Mouse (Mus musculus): Measurements from ENCODE around the gene Rabl3.
A peak's percentile ranks its signal among the peaks of the same experiment; 100 is the strongest.

Gene Rabl3

DNA sequence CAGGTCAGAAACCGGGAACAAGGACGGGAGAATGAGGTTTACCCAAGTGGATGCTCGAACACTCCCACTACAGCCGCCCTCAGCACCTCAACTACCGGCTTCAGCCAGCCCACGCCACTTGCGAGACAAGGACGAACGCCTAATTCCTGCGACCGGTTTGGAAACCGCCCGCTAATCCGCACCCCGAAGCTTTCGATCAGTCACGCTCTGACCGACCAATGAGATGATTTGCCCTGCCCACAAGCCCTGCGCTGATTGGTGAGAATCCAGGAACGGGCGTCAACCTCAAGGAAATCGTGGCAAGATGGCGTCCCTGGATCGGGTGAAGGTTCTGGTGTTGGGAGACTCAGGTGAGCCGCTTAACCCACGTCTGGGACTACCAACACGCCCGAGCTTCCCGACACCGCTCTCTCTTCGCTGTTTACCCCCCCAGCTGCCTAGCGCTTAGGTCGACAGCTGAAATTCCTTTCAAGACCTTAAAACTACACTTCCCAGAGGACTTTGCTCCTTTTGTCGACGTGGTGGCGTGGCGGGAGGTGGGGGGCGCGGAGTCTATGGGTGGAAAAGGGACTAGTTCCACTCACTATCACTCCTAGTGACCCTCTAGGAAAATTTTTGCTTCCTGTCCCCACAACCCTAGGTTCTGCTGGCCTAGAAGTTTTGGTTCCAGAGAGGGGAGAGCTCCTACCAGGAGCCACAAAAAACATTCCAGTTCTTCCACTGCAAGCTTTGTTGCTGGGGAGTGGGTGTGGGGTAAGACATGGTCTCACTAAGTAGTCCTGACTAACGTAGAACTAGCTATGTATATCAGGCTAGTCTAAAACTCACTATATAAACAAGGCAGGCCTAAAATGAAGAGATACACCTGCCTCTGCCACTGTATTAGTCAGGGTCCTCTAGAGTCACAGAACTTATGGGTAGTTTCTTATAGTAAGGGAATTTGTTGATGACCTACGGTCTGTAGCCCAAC is at the start of gene Rabl3, which contains the start of gene Gtf2e1:
Gene Rabl3 (plus strand): TSS at position 275 of the 970 bp plus-strand sequence.
Gene Gtf2e1 (minus strand): TSS at position 179 of the 970 bp plus-strand sequence.
- peak; percentile 97 for DNase-seq

DNA sequence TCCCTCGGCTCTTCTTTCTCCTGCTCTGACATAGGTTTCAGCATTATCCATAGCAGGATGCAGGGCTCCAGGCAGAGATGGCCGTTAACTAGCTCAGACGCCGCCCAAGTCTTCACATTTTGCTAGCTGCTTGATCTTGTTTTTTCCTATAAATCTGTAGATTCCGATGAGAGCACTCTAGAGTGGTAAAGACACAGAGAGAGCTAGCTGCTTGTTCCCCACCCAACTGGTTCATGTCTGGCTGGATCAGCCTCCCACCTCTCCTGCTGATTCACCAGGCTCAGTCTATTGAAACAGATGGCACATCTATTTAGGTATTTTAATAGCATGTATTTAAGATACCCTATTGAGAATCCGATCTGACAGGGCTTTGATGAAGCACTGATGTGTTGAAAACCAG is 44.7 kb upstream of the Rabl3 start:
- DNase-seq, result no peak

DNA sequence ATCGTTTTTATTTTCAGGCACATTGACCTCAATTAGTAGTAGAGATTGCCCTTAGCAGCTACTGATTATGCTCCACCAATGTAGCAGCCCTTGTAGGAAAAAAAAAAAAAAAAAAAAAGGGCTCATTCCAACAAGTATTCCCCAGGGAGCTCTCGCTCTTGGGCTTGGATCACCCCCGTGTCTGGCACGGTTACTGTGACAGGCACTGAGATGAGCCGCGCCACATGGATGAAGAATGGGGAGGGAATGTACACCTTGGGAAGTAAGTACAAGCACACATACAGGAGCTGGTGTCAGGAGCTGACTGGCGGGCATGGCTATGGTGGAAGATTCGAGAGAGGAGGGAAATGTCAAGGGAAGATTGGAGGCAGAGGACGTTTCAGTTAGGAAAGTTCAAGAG is 41.1 kb upstream of the Rabl3 start:
- no peak for DNase-seq

DNA sequence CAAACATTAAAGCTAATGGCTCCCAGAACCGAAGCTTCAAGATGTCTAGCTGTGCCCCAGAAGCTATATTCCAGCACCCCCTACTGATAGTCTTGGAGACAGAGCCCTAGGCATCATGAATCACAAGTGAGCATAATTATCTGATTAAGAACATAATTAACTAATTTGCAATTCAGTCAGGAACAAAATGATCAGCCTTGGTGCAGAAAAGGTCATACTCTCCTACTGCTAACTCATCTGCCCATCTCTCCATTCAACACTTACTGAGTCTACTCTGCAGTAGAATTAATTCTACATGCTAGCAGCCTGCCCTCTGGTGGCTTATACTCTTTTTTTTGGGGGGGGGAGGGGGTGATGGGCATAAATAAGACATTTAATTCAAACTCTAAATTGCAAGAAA is 35.2 kb upstream of the Rabl3 start:
- no peak for DNase-seq

DNA sequence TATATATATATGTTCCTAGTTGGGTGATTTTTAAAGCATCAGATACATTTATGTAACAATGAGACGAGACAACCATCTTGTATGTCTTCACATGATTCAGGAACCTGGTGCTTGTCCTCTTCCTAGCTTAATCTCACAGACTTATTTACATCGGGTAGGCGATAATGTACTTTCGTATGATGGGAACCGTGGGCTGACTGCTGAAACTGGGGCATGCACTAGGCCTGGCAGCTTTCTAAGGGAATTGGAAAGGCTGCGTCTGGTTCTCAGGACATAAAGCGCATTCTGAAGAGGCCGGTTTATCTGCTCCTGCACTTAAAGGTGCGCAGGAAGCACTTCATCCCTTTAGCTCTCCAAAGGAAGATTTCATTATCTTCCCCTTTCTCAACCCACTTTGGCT is 32.9 kb upstream of the Rabl3 start:
- DNase-seq, result no peak

DNA sequence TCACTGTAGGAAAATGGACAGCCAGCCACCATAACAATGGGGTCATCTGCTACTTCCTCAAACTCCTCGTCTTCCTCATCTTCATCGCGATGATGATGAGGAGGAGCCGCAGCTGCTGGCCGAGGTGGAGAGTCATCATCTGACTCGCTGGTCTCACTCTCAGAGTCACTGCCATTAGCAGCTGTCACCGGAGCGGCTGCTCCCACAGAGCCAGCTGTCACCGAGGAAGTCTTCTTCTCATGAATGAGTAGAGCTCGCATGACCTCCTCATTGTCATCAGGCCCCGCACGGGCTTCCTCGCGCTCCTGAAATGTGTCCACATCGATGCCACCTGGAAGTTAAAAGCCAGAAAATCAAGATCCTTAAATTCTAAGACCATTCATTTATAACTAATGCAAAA is 28.2 kb upstream of the Rabl3 start:
- no peak for DNase-seq

DNA sequence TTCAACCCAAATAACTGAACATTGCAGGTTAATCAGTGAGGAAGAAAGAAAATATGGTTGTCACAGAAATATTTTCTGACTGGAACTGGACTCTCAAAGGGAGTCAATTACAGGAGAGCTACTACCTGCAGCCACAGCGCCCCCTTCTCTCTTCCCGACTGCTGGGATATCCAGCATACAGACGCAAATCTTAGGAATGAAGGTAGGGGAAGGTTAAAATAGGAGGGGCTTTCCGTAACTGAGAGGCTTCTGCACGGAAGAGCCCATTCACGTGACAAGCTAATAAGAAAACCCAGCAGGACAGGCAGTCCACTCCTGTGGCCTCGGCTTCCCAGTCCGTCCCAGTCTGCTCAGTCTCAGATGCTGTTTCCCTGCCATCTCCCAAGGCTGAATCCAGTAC is 25.0 kb upstream of the Rabl3 start:
- DNase-seq, result no peak

DNA sequence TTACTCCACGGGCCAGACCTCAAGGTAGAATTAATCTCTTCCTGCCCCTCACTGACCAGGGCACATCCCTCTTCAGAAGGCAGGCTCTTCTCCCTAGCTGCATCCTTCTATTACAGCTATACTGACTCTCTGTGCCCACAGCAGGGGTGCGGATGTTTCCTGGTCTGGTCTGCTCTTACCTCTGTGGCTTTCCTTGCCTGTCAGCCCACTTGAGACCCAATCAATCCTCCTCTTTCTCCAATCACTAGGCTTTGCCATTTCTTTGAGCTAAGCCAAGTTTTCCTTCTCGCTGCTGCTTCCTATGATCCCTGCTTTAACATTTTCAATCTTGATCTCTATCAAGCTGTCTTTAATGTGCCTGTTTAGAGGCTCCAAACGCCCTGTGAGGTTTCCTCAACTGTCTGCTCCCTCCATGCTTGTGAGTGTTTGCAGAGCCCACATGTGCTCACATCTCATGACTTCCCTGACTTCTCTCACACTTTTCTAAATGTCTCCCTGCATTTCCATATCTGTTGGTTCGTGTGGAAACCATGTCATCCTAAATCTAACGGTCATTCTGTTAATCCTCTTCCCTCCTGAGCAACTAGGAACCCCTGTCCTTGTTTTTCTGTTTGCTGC is 23.2 kb upstream of the Rabl3 start:
- DNase-seq, result no peak

DNA sequence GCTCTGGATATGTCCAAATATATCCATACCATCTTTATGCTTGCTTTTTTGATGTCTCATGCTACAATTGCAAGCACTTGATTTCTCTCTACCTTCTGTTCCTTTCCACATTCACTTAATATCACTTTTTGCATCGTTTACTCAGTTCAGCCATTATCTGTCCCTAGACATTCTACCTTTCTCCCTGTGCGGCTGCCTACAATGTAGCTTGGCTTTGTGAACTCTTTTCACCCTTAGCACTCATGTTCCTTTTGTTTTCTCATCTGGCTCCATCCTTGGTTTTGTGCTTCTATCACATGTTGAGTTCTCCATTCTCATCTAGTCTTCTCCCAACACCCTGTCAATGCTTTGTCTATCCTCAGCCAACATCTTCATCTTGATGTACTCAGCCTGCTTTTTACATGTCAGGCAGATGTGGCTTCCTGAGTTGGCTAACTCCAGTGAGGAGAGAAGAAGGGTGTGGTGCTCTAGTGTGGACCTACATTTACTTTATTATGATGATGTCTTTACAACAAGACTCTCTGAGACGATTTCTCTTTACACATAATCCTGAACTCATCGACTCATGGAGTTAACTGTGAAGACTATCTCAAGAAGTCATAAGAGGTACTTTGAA is 22.0 kb upstream of the Rabl3 start:
- no peak for DNase-seq

DNA sequence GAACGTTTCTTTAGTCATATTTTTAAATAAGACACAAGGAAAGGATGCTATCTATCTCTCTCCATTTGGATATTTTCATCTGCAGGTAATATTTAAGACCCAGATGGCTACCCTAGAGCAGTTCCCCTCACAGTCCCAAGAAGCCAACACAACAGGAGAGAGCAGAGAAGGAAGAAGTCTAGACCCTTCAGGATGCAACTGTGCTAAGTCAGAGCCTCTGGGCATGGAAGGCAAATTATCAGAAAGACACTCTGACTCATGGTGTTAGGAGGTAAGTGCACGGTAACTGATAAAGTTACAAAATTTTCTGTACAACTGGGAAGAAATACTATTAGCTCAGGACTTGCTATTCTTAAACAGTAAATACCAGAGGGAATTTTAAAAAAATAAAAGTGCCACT is 21.0 kb upstream of the Rabl3 start:
- DNase-seq, result no peak

DNA sequence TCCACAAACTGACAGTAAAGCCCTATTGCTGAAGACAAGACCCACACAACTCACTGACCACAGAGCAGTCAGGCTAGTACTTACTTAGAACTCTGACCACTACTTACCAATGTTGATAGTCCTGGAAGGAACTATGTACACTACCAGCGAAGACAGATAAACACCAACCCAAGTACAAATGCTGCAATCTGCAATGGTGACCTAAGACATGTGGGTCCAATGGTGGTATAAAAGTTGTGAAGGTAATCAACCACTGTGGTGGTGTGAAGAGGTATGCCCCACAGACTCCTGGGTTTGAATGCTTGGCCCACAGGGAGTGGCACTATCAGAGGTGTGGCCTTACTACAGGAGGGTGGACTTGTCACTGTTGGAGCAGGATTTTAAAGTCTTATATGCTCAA is 20.0 kb upstream of the Rabl3 start:
- no peak for DNase-seq

DNA sequence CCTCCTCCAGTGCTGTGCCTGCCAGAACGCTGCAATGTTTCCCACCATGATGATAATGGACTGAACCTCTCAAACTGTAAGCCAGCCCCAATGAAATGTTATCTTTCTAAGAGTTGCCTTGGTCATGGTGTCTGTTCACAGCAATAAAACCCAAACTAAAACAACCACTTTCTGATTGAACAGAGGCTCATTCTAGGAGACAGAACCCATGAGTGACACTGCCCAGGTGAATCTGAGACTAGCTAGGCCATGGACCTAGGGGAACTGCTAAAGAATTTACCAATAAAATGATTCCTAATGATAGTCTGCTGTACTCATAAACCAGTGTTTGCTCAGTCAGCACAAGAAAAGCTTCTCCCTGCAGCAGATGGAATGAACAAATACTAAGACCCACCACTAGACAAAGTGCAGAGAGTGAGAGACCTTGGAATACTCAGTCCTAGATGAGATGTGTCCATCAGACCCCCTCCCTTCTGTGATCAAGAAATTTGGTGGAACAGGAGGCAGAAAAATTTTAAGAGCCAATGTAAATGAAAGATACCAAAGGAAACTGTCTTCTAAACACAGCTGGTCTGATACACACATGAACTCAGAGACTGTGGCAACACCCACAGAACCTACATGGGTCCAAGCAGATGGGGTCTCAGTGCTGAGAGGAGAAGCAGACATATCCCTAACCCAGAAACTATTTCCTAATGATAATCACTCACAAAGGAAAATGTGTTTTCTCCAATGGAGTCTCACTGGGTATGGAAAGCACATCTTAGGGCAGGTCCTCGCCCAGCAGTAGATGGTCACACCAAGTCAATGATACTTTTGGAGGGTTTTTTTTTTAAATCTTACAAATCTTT is 19.3 kb upstream of the Rabl3 start:
- DNase-seq, result no peak

DNA sequence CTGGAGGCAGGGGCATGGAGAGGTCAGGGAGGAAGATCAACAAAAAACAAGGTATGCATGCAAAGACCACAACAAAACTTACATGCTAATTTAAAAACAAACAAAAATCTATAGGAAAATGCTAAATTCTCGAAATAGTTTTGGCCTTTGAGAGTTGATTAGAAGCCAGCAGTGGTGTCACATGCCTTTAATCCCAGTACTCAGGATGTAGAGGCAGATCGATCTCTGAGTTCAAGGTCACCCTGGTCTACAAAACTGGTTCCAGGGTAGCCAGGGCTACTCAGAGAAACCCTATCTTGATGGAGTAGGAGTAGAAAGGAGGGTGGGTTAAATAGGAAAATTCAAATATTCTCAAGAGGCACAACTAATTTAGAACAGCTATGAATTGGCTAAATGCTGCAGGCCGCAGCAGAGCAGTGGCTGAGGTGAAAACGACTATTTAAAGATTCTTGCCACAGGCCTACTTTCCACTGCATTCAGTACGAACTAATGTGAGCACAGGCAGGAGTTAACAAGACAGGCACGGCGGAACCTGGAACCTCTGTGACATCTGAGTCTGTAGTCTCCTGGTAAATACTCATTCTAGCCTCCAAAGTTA is 17.5 kb upstream of the Rabl3 start:
- DNase-seq, result no peak

DNA sequence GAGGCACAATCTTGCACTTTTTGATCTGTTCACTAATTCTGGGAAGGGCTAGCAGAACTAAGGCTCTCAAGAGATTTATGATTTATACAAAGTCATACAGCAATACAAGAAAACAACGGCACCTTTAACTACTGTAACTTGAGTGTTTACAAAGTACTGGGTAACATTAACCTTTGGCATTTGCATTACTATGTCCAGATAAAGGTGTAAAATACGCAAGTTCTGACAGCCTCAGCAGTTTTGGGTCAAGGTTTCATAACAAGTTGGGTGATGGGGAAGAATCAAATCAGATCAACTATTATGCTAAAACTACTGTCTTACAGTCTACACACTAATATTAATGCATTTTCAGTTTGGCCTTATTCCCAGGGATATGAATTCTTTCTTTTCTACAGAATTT is 14.6 kb upstream of the Rabl3 start:
- no peak for DNase-seq

DNA sequence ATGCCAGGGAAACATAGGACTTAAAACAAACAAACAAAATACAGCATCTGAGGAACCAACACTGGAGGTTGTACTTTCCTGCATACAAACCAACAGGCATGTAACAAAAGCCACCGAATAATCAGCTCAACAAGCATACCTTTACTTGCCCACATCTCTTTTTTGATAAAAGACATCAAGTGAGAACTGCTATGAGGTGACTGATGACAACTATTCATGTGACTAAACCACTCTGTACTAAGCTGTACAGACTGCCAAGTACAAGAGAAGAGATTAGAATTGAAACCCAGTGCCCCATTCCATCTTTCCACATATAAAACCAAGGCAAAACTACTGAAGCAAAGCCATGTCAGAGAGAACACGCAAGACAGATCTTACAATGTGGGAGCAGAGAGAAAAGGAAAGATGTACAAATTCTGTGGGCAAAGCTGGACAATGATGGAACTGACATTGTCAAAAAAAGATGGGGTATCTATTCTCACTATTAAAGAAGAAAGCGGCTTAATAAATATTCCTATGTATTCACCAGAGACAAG is 12.9 kb upstream of the Rabl3 start:
- no peak for DNase-seq

DNA sequence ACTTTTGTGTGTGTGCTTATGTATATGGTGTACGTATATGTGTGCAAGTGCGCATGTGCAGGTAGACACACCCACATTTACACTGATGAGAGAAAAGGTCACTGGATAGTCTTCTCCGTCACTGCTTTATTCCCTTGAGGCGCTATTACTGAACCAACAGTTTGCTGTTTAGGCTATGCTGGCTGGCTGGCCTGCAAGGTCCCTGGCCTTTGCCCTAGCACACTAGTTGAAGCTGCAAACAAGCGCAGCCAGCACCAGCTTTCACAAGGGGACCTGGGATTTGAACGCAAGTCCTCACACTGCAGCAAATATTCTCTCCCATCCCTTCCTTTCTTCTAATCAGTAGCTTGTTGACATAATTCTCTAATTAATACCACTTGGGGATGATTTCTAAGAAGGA is 9.5 kb upstream of the Rabl3 start:
- no peak for DNase-seq

DNA sequence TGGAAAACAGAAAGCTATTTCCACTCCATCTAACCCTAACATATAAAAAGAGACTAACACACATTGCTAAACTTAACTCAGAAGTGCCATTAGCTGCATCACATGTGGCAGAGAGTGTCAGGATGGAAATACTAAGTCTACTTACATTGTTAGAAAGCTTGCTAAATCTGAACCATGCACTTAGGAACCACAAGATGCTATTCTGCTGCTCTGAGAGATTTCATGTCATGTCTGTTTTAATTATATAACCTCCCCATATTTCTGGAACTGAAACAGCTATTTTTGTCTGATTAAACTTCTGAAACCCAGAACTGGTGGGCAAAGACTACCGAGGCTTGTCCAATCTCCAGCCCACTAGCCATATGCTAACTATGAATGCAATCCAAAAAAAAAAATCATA is 7.6 kb upstream of the Rabl3 start:
- DNase-seq, result no peak

DNA sequence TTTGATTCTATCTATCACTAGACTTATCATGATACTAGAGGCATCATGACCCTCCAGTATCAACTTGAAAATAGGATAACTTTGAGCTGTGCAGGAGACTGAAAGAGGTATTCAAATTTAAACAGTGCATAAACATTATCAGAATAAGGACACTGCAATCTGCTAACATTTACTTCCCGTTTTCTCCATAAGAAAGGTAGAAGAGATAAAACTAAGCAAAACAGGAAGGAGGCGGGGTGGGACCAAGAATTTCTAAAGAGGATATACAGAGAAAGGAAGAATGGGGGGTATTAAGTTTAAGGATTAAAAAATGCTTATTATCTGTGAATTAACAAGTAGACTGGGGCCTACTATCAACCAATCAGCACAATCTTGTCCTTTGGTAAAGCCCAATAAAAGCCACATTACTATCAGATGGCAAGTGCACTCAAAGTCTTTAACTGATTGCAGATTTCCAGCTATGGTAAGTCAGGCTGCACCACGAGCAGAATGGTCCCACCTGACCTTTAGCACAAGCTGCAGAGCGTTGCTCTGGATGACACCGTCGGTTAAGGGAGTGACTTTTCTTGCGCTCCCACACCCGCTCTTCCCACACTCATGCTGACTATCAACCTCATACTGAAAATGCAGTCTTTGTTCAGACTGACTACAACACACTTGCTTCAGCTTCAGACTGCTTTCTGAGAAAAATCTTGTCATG is 6.2 kb upstream of the Rabl3 start:
- DNase-seq, result no peak

DNA sequence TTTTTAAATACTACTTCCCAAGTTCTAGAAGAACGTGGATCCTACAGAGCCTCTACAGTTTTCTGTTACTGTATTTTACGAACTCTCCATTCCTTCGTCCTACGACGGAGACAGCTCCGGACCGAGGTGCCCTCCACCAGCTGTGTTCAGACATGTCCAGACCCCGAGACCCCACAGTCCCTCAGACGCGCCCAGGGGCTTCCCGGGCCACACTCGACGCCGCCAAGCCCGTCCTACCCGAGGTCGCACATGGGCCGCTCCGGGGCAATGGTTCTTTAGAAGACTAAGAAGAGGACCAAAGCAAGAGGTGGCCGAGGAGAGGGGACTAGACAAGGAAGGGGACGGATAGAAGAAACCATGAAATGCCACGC is 460 bp upstream of the Rabl3 start:
- no peak for DNase-seq

DNA sequence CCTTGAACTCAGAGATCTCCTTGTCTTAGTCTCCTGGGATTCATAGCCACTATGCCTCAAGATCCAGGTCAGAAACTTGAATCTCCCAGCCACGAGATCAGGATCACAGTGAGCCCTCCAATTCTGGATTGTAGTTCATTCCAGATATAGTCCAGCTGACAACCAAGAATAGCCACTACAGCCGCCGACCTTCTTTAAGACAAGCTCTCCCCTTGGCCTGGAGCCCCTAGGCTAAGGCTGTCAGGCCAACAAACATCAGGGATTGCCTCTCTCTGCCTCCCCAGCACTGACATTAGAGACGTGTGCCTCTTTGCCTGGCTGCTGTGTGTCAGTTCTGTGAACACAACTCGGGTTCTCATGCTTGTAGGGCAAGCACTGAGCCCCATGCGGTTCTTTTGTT is 1.1 kb downstream of the Rabl3 start:
- DNase-seq, result no peak

DNA sequence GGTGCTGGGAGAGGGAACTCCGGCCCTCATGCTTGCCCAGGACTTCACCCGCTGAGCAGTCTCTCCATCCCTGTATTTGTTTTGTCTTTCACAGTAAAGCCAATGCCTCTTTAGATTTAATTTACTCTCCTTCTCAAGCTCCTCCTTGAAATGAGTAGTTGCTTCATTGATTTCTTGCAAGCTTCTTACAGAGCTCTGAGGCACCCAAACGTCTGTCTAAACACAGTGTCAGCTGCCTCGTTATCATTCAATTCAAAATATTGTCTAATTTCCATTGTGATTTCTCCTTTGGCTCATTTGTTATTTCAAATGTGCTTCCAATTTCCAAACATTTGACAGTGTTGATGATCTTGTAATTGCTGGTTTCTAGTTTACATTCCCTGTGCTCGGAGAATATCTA is 6.6 kb downstream of the Rabl3 start:
- no peak for DNase-seq

DNA sequence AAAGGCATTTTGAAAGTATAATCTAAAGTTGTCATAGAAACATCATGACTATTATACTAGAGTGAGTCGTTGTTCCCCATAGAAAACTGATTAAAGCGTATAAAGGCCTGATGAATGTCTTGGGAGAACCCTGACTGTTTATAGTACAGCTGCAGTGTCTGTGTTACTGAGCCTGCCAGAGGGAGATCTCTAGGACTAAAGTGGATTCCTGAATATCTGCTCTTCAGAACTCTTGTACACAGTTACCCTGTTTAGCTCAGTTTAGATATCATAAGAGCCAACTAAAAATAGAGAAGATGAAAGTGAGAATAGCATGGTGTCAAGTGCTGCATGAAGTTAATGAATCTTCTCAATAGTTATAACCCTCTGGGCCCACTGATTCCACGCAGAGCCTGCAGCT is 10.6 kb downstream of the Rabl3 start:
- no peak for DNase-seq

Data from lung, postnatal 14 days (tissue).